Mouse (Mus musculus) midbrain, postnatal 0 days (tissue): ENCODE measurements around the gene As3mt. TPM values are rescaled to one million over a fixed set of nuclear protein-coding genes. Genes with fewer than 3 reads are reported as not detected.
"Not testable (repeated sequence)": the region's sequence is repeated elsewhere in the genome, so short reads cannot be mapped to it uniquely, and the experiment has no call there.

Source experiments
- ATAC-seq: fragments of 200-750 bp; cut with Nextera tagmentation; 2 replicates; pipeline ENCODE4 v1.8.0; 2017; ENCODE audit warnings: moderate number of reproducible peaks, mild to moderate bottlenecking, moderate TSS enrichment, moderate library complexity; ENCODE audit not compliant: low FRiP score
- DNase-seq: peaks from one replicate; pipeline ENCODE4 v3.0.0-alpha.2; 2015; ENCODE audit warnings: low spot score
- H3K27ac ChIP-seq: fragments of 300-500 bp; sonication (generic); 2 replicates; pipeline ENCODE4 v1.5.1; 2014; ENCODE audit warnings: low read depth, mild to moderate bottlenecking, low read length, mixed read lengths
- H3K27me3 ChIP-seq: fragments of 300-500 bp; sonication (generic); 2 replicates; pipeline ENCODE4 v1.6.1; 2014; ENCODE audit warnings: low read length, control low read depth, mixed read lengths; ENCODE audit not compliant: insufficient read depth
- H3K36me3 ChIP-seq: fragments of 300-500 bp; sonication (generic); 2 replicates; pipeline ENCODE4 v1.6.1; 2014; ENCODE audit warnings: low read length, control low read depth, mixed read lengths; ENCODE audit not compliant: insufficient read depth
- H3K4me1 ChIP-seq: fragments of 300-500 bp; sonication (generic); 2 replicates; pipeline ENCODE4 v1.6.1; 2014; ENCODE audit warnings: mild to moderate bottlenecking, control low read depth, antibody characterized with exemption, low read length, mixed read lengths; ENCODE audit not compliant: insufficient read depth
- H3K4me2 ChIP-seq: fragments of 300-500 bp; sonication (generic); 2 replicates; pipeline ENCODE4 v1.6.1; 2014; ENCODE audit warnings: low read depth, mild to moderate bottlenecking, low read length, mixed read lengths; ENCODE audit not compliant: poor library complexity, severe bottlenecking
- H3K4me3 ChIP-seq: fragments of 300-500 bp; sonication (generic); 2 replicates; pipeline ENCODE4 v1.5.1; 2014; ENCODE audit warnings: low read depth, mild to moderate bottlenecking, low read length, moderate library complexity
- H3K9ac ChIP-seq: fragments of 300-500 bp; sonication (generic); replicated peaks from 2 replicates; pipeline ENCODE4 v1.6.1; 2014; ENCODE audit warnings: mild to moderate bottlenecking, low read length, moderate library complexity, mixed read lengths; ENCODE audit not compliant: poor library complexity, severe bottlenecking
- H3K9me3 ChIP-seq: fragments of 300-500 bp; sonication (generic); 2 replicates; pipeline ENCODE4 v1.6.1; 2016; ENCODE audit warnings: low read length, control low read depth
- CTCF ChIP-seq: IDR thresholded peaks from 2 replicates; pipeline ENCODE4 v1.5.1; 2016; ENCODE audit warnings: antibody characterized with exemption, mild to moderate bottlenecking
- WGBS: fragments of 180-500 bp; shearing (Covaris S2); extraction: QIAGEN DNeasy Blood & Tissue Kit; methylation state at CpG from one replicate; pipeline ENCODE4 v1.1.7; 2014; 5-methylcytosine and 5-hydroxymethylcytosine counted together
- polyA plus RNA-seq: library from polyadenylated mRNA; unstranded; fragments of >200 nt; fragmentation: Nextera tagmentation; extraction: Ambion mirVana; gene quantifications from 2 replicates; pipeline ENCODE4 v1.2.1, GENCODE M21; 2015
- total RNA-seq: library from RNA; depleted of rRNA; stranded (reverse); fragments of >200 nt; gene quantifications from 2 replicates; pipeline ENCODE4 v1.2.3, GENCODE M21; 2014

Gene As3mt
- total and polyA plus RNA-seq, 2 experiments from 2014 or later, result 21.3 to 36.4 TPM

- Histone ChIP-seq H3K4me3 (no peak overlapping the region), H3K36me3 (no peaks in the 10 kb centered on the region), H3K27me3 (no peaks in the 10 kb centered on the region), H3K9ac (no peak overlapping the region), H3K9me3 (no peaks in the 10 kb centered on the region), H3K27ac (no peak overlapping the region), H3K4me1 (no peaks in the 10 kb centered on the region), H3K4me2 (no peak overlapping the region)
- no peak for TF ChIP-seq CTCF
- 52% methylated on average over 5 of the region's 5 CpGs for WGBS
- DNase-seq (no peak), ATAC-seq (no peak)
Measured at GRCm38 (mm10) chr19:46776391-46776790, 69.1 kb downstream of the As3mt start.

- no peak for DNase-seq
- Histone ChIP-seq H3K9me3 (no peaks in the 10 kb centered on the region), H3K4me2 (no peak overlapping the region), H3K4me3 (no peak overlapping the region), H3K4me1 (no peaks in the 10 kb centered on the region), H3K27ac (no peak overlapping the region), H3K36me3 (no peaks in the 10 kb centered on the region), H3K9ac (no peak overlapping the region), H3K27me3 (no peaks in the 10 kb centered on the region)
- no peak for ATAC-seq
- WGBS, result 87% methylated on average over 3 of the region's 3 CpGs
- no peak for TF ChIP-seq CTCF
Measured at GRCm38 (mm10) chr19:46776850-46777249, 69.6 kb downstream of the As3mt start.

GRCm38 (mm10) chr19:46777928-46778680 lies 70.8 kb downstream of the As3mt start:
- no peak for TF ChIP-seq CTCF
- H3K36me3 ChIP-seq, result no peaks in the 10 kb centered on the region
- H3K9me3 ChIP-seq, result no peaks in the 10 kb centered on the region
- no peaks in the 10 kb centered on the region for H3K27me3 ChIP-seq
- DNase-seq (no peak), ATAC-seq (no peak)
- WGBS, result 76% methylated on average over 12 of the region's 12 CpGs
- H3K9ac ChIP-seq, result no peak overlapping the region
- no peak overlapping the region for H3K4me3 ChIP-seq
- no peak overlapping the region for H3K4me2 ChIP-seq
- H3K27ac ChIP-seq, result no peak overlapping the region
- no peaks in the 10 kb centered on the region for H3K4me1 ChIP-seq

GRCm38 (mm10) chr19:46779130-46779529 lies 71.9 kb downstream of the As3mt start:
- ATAC-seq, DNase-seq, H3K9ac ChIP-seq, H3K9me3 ChIP-seq, H3K27me3 ChIP-seq, H3K36me3 ChIP-seq, H3K4me1 ChIP-seq, H3K27ac ChIP-seq, H3K4me3 ChIP-seq, H3K4me2 ChIP-seq: not testable (repeated sequence)
- 88% methylated on average over 1 of the region's 1 CpGs for WGBS

- no peaks in the 10 kb centered on the region for H3K36me3 ChIP-seq
- no peak overlapping the region for H3K4me3 ChIP-seq
- H3K4me2 ChIP-seq, result no peak overlapping the region
- ATAC-seq (no peak), DNase-seq (no peak)
- no peaks in the 10 kb centered on the region for H3K9me3 ChIP-seq
- no peaks in the 10 kb centered on the region for H3K27me3 ChIP-seq
- TF ChIP-seq CTCF, result no peak
- H3K9ac ChIP-seq, result no peak overlapping the region
- peaks cover 4% of the 10 kb centered on the region; the same call in 1 of the 2 replicates for H3K4me1 ChIP-seq
- no peak overlapping the region for H3K27ac ChIP-seq
- WGBS, result 74% methylated on average over 5 of the region's 5 CpGs
Measured at GRCm38 (mm10) chr19:46784038-46784437, 76.8 kb downstream of the As3mt start.

GRCm38 (mm10) chr19:46784502-46784901 lies 77.2 kb downstream of the As3mt start:
- Histone ChIP-seq H3K4me3 (no peak overlapping the region), H3K4me1 (peaks cover 4% of the 10 kb centered on the region; the same call in 1 of the 2 replicates), H3K27ac (no peak overlapping the region), H3K9me3 (no peaks in the 10 kb centered on the region), H3K4me2 (no peak overlapping the region), H3K36me3 (no peaks in the 10 kb centered on the region), H3K9ac (no peak overlapping the region), H3K27me3 (no peaks in the 10 kb centered on the region)
- ATAC-seq (no peak), DNase-seq (no peak)
- no peak for TF ChIP-seq CTCF
- 90% methylated on average over 6 of the region's 6 CpGs for WGBS
